Mouse (Mus musculus): Measurements from ENCODE around the gene Phospho1. TPM values are rescaled to one million over a fixed set of nuclear protein-coding genes. Genes with fewer than 3 reads are reported as not detected.

Phospho1 gene
- polyA plus RNA-seq, 1 experiment from 2014 or later, result not detected

Other genes starting within 250 kb of the Phospho1 start
- 106 and 125 TPM in 2 replicates for gene Ngfr, start 236.8 kb upstream of the Phospho1 start, polyA plus RNA-seq (2016; fragmentation: Nextera tagmentation; extraction: Ambion mirVana)
- gene Phb, start 157.5 kb upstream of the Phospho1 start, polyA plus RNA-seq (2016; fragmentation: Nextera tagmentation; extraction: Ambion mirVana), result 197 and 200 TPM in 2 replicates
- 26.1 and 29.9 TPM in 2 replicates for gene Zfp652, start 111.8 kb upstream of the Phospho1 start, polyA plus RNA-seq (2016; fragmentation: Nextera tagmentation; extraction: Ambion mirVana)
- gene B130006D01Rik, start 100.9 kb upstream of the Phospho1 start, polyA plus RNA-seq (2016; fragmentation: Nextera tagmentation; extraction: Ambion mirVana), result 1.7 and 2.0 TPM in 2 replicates
- 4.9 and 5.3 TPM in 2 replicates for gene Gngt2, start 12.7 kb downstream of the Phospho1 start, polyA plus RNA-seq (2016; fragmentation: Nextera tagmentation; extraction: Ambion mirVana)
- 3.1 and 4.7 TPM in 2 replicates for gene Abi3, start 18.0 kb downstream of the Phospho1 start, polyA plus RNA-seq (2016; fragmentation: Nextera tagmentation; extraction: Ambion mirVana)
- 0.11 TPM in 1 of 2 replicates, not detected in the other for gene B4galnt2, start 90.4 kb downstream of the Phospho1 start, polyA plus RNA-seq (2016; fragmentation: Nextera tagmentation; extraction: Ambion mirVana)
- 57.1 and 73.7 TPM in 2 replicates for gene Igf2bp1, start 181.4 kb downstream of the Phospho1 start, polyA plus RNA-seq (2016; fragmentation: Nextera tagmentation; extraction: Ambion mirVana)
- not detected in 2 replicates for gene Gip, start 200.0 kb downstream of the Phospho1 start, polyA plus RNA-seq (2016; fragmentation: Nextera tagmentation; extraction: Ambion mirVana)
- 130 and 134 TPM in 2 replicates for gene Snf8, start 210.4 kb downstream of the Phospho1 start, polyA plus RNA-seq (2016; fragmentation: Nextera tagmentation; extraction: Ambion mirVana)
- 35.1 and 42.2 TPM in 2 replicates for gene Ube2z, start 240.9 kb downstream of the Phospho1 start, polyA plus RNA-seq (2016; fragmentation: Nextera tagmentation; extraction: Ambion mirVana)

All from neural tube, embryonic 12.5 days (tissue).